In genomic region chr14:121737277-121737676, GRCm38 (mm10) we compare ENCODE assay signal across 8 mouse cellular contexts.
DNase-seq lines count a peak whose midpoint lies in the region.
"Had no signal": no experiment of that assay in that cellular context is flagged by ENCODE, and none has a peak within 500 bp of the region (broad histone marks: within the 10 kb centered on the region; RNA-seq: fewer than 3 reads in every experiment).

No protein-coding gene starts in this region.

- intact Hi-C loops in gastrocnemius, postnatal 14 days (cut with DNase I; ENCODE audit: low total_unique reads), result no loop called here

- peak; percentile 44 for DNase-seq in layer of hippocampus, adult 11-12 months (ENCODE audit: low spot score)
- no peak for DNase-seq in layer of hippocampus, adult 9-10 months (ENCODE audit: low spot score)
- DNase-seq in frontal cortex, postnatal 36 days (ENCODE audit: low spot score in 2 of 2), result peak; percentile 65 to 73
- DNase-seq in layer of hippocampus, postnatal 25 days (ENCODE audit: extremely low spot score in 1 of 2, low spot score in 1 of 2), result peak; percentile 31 to 49
- peak; percentile 65 to 83 for DNase-seq in right cerebral cortex, postnatal 10 days (ENCODE audit: low spot score in 2 of 2)
- no peak for DNase-seq in gastrocnemius, postnatal 14 days
- DNase-seq in spleen, postnatal 36 days (ENCODE audit: low spot score in 2 of 2), result no peak
- DNase-seq: cerebellum, postnatal 25 days had no signal

Comparison
In these comparisons a context has a peak if more than half of its experiments do, and no peak if none do; other contexts are left out.
1. DNase-seq: peak in layer of hippocampus, adult 11-12 months (single experiment), frontal cortex, postnatal 36 days (2 of 2), layer of hippocampus, postnatal 25 days (2 of 2) and right cerebral cortex, postnatal 10 days (2 of 2); none in layer of hippocampus, adult 9-10 months (single experiment), gastrocnemius, postnatal 14 days (single experiment) and spleen, postnatal 36 days (0 of 2).